Mouse (Mus musculus) embryonic facial prominence, embryonic 12.5 days (tissue): ENCODE results near the gene Atg2b. TPM values are rescaled to one million over a fixed set of nuclear protein-coding genes. Genes with fewer than 3 reads are reported as not detected.

ENCODE experiments used
- ATAC-seq: fragments of 200-750 bp; cut with Nextera tagmentation; 2 replicates; pipeline ENCODE4 v1.8.0; 2017; ENCODE audit not compliant: insufficient number of reproducible peaks, insufficient read depth, low FRiP score, low TSS enrichment
- H3K27ac ChIP-seq: fragments of 300-500 bp; sonication (generic); 2 replicates; pipeline ENCODE4 v1.5.1; 2016; ENCODE audit warnings: mild to moderate bottlenecking
- H3K27me3 ChIP-seq: fragments of 300-500 bp; sonication (generic); 2 replicates; pipeline ENCODE4 v1.6.1; 2016; ENCODE audit warnings: mild to moderate bottlenecking, moderate library complexity
- H3K36me3 ChIP-seq: fragments of 300-500 bp; sonication (generic); 2 replicates; pipeline ENCODE4 v1.6.1; 2016; ENCODE audit warnings: mild to moderate bottlenecking
- H3K4me1 ChIP-seq: fragments of 300-500 bp; sonication (generic); 2 replicates; pipeline ENCODE4 v1.6.1; 2016
- H3K4me2 ChIP-seq: fragments of 300-500 bp; sonication (generic); replicated peaks from 2 replicates; pipeline ENCODE4 v1.6.1; 2016; ENCODE audit warnings: mild to moderate bottlenecking, moderate library complexity
- H3K4me3 ChIP-seq: fragments of 300-500 bp; sonication (generic); 2 replicates; pipeline ENCODE4 v1.5.1; 2016; ENCODE audit warnings: mild to moderate bottlenecking
- H3K9ac ChIP-seq: fragments of 300-500 bp; sonication (generic); 2 replicates; pipeline ENCODE4 v1.6.1; 2016; ENCODE audit warnings: mild to moderate bottlenecking, moderate library complexity
- H3K9me3 ChIP-seq: fragments of 300-500 bp; sonication (generic); 2 replicates; pipeline ENCODE4 v1.6.1; 2016; ENCODE audit warnings: mild to moderate bottlenecking, moderate library complexity
- WGBS: fragments of 180-500 bp; shearing (Covaris S2); methylation state at CpG from one replicate; pipeline ENCODE4 v1.1.7; 2016; 5-methylcytosine and 5-hydroxymethylcytosine counted together
- polyA plus RNA-seq: library from polyadenylated mRNA; unstranded; fragments of >200 nt; fragmentation: Nextera tagmentation; extraction: Ambion mirVana; gene quantifications from 2 replicates; pipeline ENCODE4 v1.2.1, GENCODE M21; 2016

Gene Atg2b
- polyA plus RNA-seq, 1 experiment from 2014 or later, result 15.1 TPM

DNA sequence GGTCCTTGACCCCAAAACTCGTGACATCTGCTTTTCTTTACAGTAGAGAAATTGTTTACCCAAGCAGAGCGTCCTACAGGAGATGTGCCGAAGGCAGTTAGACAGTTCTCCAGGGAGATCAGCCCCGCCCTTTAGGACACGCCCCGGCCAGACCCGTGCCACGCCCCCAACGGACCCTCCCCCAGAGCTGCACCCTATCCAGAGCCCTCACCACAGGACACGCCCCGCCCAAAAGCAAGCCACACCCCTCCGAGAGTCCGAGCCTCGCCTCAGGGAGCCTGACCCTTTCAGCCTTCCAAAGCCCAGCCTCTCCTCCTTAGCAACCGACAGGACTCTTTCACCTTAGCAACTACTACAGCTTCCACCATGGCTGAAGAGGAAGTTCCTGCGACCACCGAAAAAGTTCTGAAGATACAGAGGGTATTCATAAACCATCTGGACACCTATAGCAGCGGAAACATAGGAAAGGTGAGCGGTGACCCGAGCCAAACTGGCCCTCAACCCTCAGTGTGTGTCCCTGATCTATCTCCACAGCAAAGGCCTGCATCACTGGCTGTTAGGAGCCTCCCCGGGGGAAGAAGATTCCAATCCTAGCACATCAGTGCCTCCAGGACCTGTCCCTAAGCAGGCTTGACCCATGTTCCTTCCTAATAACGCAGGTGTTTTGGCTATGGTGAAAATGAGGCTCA lies 20.9 kb upstream of the Atg2b start, which contains the start of gene Ak7:
Gene Ak7 (plus strand): TSS at position 178 of the 689 bp plus-strand sequence.
- no peak within 1 kb of the TSS for H3K27ac ChIP-seq
- no peaks in the 10 kb centered on the region for H3K9me3 ChIP-seq
- H3K4me1 ChIP-seq, result peaks cover 9% of the 10 kb centered on the region; the same call in 1 of the 2 replicates
- H3K27me3 ChIP-seq, result no peaks in the 10 kb centered on the region
- H3K4me2 ChIP-seq, result peak within 1 kb of the TSS; percentile 40
- peaks cover 9% of the 10 kb centered on the region for H3K36me3 ChIP-seq
- WGBS, result 9% methylated on average over 22 of the region's 22 CpGs
- H3K9ac ChIP-seq, result no peak within 1 kb of the TSS
- H3K4me3 ChIP-seq, result no peak within 1 kb of the TSS
- ATAC-seq, result peak; percentile 79

DNA sequence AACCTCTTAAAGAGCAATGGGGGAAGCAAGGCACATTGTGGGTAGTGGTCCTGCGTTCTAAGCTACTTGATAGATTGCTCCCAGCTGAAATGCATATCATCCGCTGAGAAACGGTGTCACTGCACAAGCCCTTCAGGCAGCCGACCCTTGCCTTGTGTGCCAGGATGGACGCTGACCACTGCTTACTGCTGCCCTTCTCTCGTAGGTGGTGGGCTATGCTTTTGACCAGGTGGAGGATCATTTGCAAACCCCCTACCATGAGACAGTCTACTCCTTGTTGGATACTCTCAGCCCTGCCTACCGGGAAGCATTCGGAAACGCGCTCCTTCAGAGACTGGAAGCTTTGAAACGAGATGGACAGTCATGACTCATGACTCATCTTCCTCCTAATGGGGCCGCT lies 15.4 kb upstream of the Atg2b start:
- Histone ChIP-seq H3K4me2 (no peak overlapping the region), H3K9me3 (no peaks in the 10 kb centered on the region), H3K9ac (no peak overlapping the region), H3K36me3 (peaks cover 25% of the 10 kb centered on the region), H3K27me3 (no peaks in the 10 kb centered on the region), H3K27ac (no peak overlapping the region), H3K4me1 (peaks cover 1% of the 10 kb centered on the region; the same call in 1 of the 2 replicates), H3K4me3 (no peak overlapping the region)
- no peak for ATAC-seq
- WGBS, result 90% methylated on average over 12 of the region's 12 CpGs

DNA sequence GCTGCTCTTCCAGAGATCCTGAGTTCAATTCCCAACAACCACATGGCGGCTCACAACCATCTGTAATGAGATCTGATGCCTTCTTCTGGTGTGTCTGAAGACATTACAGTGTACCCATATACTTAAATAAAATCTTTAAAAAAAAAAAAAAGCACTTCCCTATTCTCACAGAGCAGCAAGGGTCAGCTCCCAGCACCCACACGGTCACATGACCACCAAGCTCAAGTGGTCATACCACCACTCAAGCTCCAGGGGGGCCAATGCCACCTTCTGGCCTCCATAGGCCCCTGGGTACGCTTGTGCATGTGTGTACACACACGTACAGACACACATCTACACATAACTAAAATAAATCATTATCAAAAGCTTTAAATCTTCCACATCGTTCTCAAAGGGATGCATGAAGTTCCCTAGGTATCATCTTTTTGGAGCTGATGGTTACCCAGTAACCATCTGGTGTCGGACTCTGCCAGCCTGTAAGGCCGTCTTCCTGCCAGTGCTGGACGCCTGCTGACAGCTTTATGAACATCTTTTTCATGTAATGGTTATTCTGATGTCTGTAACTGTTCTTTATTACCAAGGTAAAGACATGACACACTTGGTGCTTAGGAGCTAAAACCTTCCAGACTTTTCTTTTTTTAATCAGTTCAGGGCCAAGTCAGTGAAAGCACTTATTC lies 12.2 kb upstream of the Atg2b start:
- ATAC-seq, result no peak
- WGBS, result 89% methylated on average over 8 of the region's 8 CpGs
- no peaks in the 10 kb centered on the region for H3K4me1 ChIP-seq
- no peak overlapping the region for H3K27ac ChIP-seq
- H3K27me3 ChIP-seq, result no peaks in the 10 kb centered on the region
- H3K9me3 ChIP-seq, result no peaks in the 10 kb centered on the region
- no peak overlapping the region for H3K4me3 ChIP-seq
- H3K4me2 ChIP-seq, result no peak overlapping the region
- no peak overlapping the region for H3K9ac ChIP-seq
- H3K36me3 ChIP-seq, result peaks cover 32% of the 10 kb centered on the region

DNA sequence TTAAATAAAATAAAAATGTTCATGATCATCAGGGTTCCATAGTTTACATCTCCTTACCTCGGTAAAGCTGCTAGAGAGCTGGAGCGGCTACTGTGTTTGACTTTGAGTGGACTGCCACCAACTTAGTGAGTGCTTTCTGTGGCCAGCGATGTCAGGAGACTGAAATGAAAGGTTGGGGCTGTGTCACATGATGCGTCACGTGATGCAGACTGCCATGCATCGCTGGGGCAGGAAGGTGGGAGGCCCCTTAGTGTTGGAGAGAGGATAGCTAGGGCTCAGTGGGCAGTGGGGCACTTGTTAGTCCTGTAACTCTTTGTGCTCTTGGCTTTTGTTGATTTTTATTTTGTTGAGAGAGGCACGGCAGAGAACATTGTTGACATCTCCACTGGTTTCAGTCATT lies 10.8 kb upstream of the Atg2b start:
- Histone ChIP-seq H3K4me1 (no peaks in the 10 kb centered on the region), H3K36me3 (peaks cover 33% of the 10 kb centered on the region), H3K9ac (no peak overlapping the region), H3K27ac (no peak overlapping the region), H3K4me2 (no peak overlapping the region), H3K4me3 (no peak overlapping the region), H3K9me3 (no peaks in the 10 kb centered on the region), H3K27me3 (no peaks in the 10 kb centered on the region)
- no peak for ATAC-seq
- 87% methylated on average over 7 of the region's 7 CpGs for WGBS

- H3K27ac ChIP-seq, result no peak overlapping the region
- peaks cover 37% of the 10 kb centered on the region for H3K36me3 ChIP-seq
- no peak overlapping the region for H3K4me3 ChIP-seq
- H3K4me2 ChIP-seq, result no peak overlapping the region
- H3K9ac ChIP-seq, result no peak overlapping the region
- H3K9me3 ChIP-seq, result no peaks in the 10 kb centered on the region
- H3K27me3 ChIP-seq, result no peaks in the 10 kb centered on the region
- H3K4me1 ChIP-seq, result no peaks in the 10 kb centered on the region
- WGBS, result 94% methylated on average over 2 of the region's 2 CpGs
- ATAC-seq, result no peak
These were observed 9.0 kb upstream of the Atg2b start for GRCm38 (mm10) chr12:105694021-105694420.

DNA sequence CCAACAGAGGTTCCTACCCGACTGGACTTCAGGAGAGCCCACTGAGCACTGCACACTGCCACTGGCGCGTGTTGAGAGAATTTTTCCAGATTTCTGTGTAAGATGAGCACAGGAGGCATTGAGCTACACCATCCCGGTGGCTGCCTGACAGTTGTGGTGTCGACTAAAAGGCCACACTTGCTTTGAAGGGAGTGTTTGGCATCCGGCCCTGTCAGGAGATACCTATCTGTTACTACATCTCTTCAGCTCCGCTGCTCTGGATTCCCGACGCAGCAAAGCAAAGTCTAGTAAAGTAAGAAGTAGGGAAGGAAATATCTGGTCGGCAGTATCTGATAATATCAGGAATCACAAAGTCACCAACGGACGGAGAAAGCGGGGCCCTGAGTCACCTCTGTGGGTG lies 4.4 kb upstream of the Atg2b start:
- Histone ChIP-seq H3K4me3 (no peak overlapping the region), H3K9me3 (no peaks in the 10 kb centered on the region), H3K4me2 (no peak overlapping the region), H3K4me1 (peaks cover 8% of the 10 kb centered on the region), H3K36me3 (peaks cover 37% of the 10 kb centered on the region), H3K9ac (no peak overlapping the region), H3K27me3 (no peaks in the 10 kb centered on the region), H3K27ac (no peak overlapping the region)
- no peak for ATAC-seq
- WGBS, result 92% methylated on average over 13 of the region's 13 CpGs

GRCm38 (mm10) chr12:105688546-105688945 lies 3.5 kb upstream of the Atg2b start:
- peaks cover 34% of the 10 kb centered on the region for H3K36me3 ChIP-seq
- no peaks in the 10 kb centered on the region for H3K9me3 ChIP-seq
- no peak for ATAC-seq
- H3K4me2 ChIP-seq, result no peak overlapping the region
- no peak overlapping the region for H3K9ac ChIP-seq
- peaks cover 12% of the 10 kb centered on the region for H3K4me1 ChIP-seq
- no peaks in the 10 kb centered on the region for H3K27me3 ChIP-seq
- no peak overlapping the region for H3K27ac ChIP-seq
- WGBS, result 91% methylated on average over 4 of the region's 4 CpGs
- no peak overlapping the region for H3K4me3 ChIP-seq

DNA sequence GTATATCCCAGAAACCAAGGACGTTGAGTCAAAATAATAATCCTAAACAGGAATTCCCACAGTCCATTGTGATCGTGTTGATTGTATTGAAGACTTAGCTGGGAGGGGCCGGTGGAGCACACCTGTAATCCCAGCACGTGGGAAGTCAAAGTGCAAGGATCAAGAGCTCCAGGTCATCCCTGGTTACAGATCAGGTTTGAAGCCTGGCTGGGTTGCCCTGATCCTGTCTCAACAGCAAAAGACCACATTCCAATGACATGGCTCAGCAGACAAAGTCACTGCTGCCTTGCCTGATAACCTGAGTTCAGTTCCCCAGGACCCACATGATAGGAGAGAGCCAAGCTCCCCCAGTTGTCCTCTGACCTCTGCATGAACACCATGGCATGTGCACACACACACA lies 2.4 kb upstream of the Atg2b start:
- Histone ChIP-seq H3K4me2 (no peak overlapping the region), H3K4me1 (peaks cover 21% of the 10 kb centered on the region), H3K9ac (no peak overlapping the region), H3K27ac (no peak overlapping the region), H3K36me3 (peaks cover 28% of the 10 kb centered on the region), H3K9me3 (no peaks in the 10 kb centered on the region), H3K4me3 (no peak overlapping the region), H3K27me3 (no peaks in the 10 kb centered on the region)
- ATAC-seq, result no peak
- 86% methylated on average over 4 of the region's 4 CpGs for WGBS

DNA sequence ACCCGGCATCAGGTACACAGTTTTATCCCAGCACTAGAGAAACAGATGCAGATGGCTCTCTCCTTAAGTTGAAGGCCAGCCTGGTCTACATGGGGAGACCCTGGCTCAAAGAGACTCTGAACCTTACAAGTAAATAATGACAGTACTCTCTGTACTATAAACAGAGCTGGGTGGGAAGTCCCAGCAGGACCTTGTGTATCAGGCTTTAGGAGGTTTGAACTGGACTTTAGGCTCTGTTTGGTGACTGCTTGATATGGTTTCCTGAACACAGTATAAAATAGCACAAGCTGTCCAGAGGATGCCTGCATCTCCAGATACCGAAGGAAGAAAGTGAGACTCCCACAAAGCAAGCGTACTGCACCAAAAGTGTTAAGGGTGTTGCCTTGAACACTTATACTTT lies 1.8 kb upstream of the Atg2b start:
- WGBS, result 87% methylated on average over 3 of the region's 3 CpGs
- H3K4me3 ChIP-seq, result no peak overlapping the region

GRCm38 (mm10) chr12:105683933-105684901 lies 794 bp downstream of the Atg2b start, which contains the start of gene Gskip:
Gene Gskip, plus strand, starts transcription at chr12:105684829.
- peak; percentile 57 for ATAC-seq
- 1% methylated on average over 41 of the region's 41 CpGs for WGBS
- H3K9me3 ChIP-seq, result no peaks in the 10 kb centered on the region
- peak within 1 kb of the TSS; percentile 88 for H3K4me2 ChIP-seq
- H3K4me1 ChIP-seq, result peaks cover 24% of the 10 kb centered on the region
- H3K27me3 ChIP-seq, result no peaks in the 10 kb centered on the region
- H3K27ac ChIP-seq, result peak within 1 kb of the TSS; percentile 89
- peak within 1 kb of the TSS; percentile 95 for H3K4me3 ChIP-seq
- peak within 1 kb of the TSS; percentile 89 for H3K9ac ChIP-seq
- peaks cover 2% of the 10 kb centered on the region for H3K36me3 ChIP-seq

More for the DNA sequence above, 1.8 kb upstream of the Atg2b start:
- Histone ChIP-seq H3K4me2 (peak overlapping the region; percentile 88; the same call in 1 of the 2 replicates), H3K36me3 (peaks cover 23% of the 10 kb centered on the region), H3K9ac (no peak overlapping the region), H3K27me3 (no peaks in the 10 kb centered on the region), H3K9me3 (no peaks in the 10 kb centered on the region), H3K27ac (no peak overlapping the region), H3K4me1 (peaks cover 24% of the 10 kb centered on the region)
- no peak for ATAC-seq

DNA sequence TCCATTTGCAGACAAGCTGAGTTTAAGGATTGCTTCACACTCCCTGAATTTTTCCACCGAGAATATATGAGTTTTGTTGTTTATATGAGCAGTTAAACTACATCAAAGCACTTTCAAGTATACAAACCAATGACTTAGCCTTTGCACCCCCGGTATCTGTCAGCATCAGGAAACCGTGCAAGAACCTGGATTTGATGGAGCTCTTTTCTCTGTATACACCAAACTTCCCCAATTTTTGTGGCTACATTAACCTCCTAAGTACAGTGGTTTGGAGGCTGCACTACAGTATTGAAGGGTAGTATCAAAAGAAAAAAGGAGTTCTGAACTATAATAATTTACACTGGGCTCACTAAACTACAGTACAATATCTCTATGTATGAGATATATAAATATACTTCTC lies 6.2 kb downstream of the Atg2b start:
- no peak for ATAC-seq
- 87% methylated on average over 3 of the region's 3 CpGs for WGBS
- Histone ChIP-seq H3K27me3 (no peaks in the 10 kb centered on the region), H3K27ac (no peak overlapping the region), H3K4me2 (no peak overlapping the region), H3K4me1 (peaks cover 14% of the 10 kb centered on the region), H3K4me3 (no peak overlapping the region), H3K36me3 (peaks cover 10% of the 10 kb centered on the region; the same call in 1 of the 2 replicates), H3K9me3 (no peaks in the 10 kb centered on the region), H3K9ac (no peak overlapping the region)
